Mouse (Mus musculus) urinary bladder, postnatal 25 days (tissue): ENCODE data around the gene Zfp661.

Experiments
- DNase-seq: peaks from one replicate; pipeline ENCODE4 v3.0.0; 2022; ENCODE audit warnings: low spot score

Zfp661 gene

GRCm38 (mm10) chr2:127551078-127551477, 35.8 kb downstream of the Zfp661 start:
- DNase-seq, result no peak

- DNase-seq, result no peak
Measured at GRCm38 (mm10) chr2:127550446-127550845, 36.4 kb downstream of the Zfp661 start.

GRCm38 (mm10) chr2:127549711-127550110, 37.2 kb downstream of the Zfp661 start:
- no peak for DNase-seq

- no peak for DNase-seq
Measured at GRCm38 (mm10) chr2:127548342-127549074, 38.4 kb downstream of the Zfp661 start.

GRCm38 (mm10) chr2:127541697-127542096, 45.2 kb downstream of the Zfp661 start:
- DNase-seq, result no peak

- DNase-seq, result peak; percentile 68
Measured at GRCm38 (mm10) chr2:127541185-127541584, 45.7 kb downstream of the Zfp661 start, which contains the start of gene Prom2. TSS of gene Prom2 (minus strand) at chr2:127541467.

- DNase-seq, result no peak
Measured at GRCm38 (mm10) chr2:127539494-127539893, 47.4 kb downstream of the Zfp661 start.

- no peak for DNase-seq
Measured at GRCm38 (mm10) chr2:127537548-127537947, 49.3 kb downstream of the Zfp661 start.

- no peak for DNase-seq
Measured at GRCm38 (mm10) chr2:127535363-127535762, 51.5 kb downstream of the Zfp661 start.

- DNase-seq, result no peak
Measured at GRCm38 (mm10) chr2:127532379-127532778, 54.5 kb downstream of the Zfp661 start.

- no peak for DNase-seq
Measured at GRCm38 (mm10) chr2:127531592-127531991, 55.3 kb downstream of the Zfp661 start.

- no peak for DNase-seq
Measured at GRCm38 (mm10) chr2:127530418-127530817, 56.5 kb downstream of the Zfp661 start.

- DNase-seq, result no peak
Measured at GRCm38 (mm10) chr2:127525004-127525775, 61.7 kb downstream of the Zfp661 start.
